Mouse (Mus musculus) liver, embryonic 14.5 days (tissue): ENCODE data around the gene Sh3pxd2b. TPM values are rescaled to one million over a fixed set of nuclear protein-coding genes. Genes with fewer than 3 reads are reported as not detected.

Experiments
- ATAC-seq: fragments of 200-750 bp; cut with Nextera tagmentation; 2 replicates; pipeline ENCODE4 v1.8.0; 2017; ENCODE audit warnings: moderate number of reproducible peaks, mild to moderate bottlenecking, moderate library complexity; ENCODE audit not compliant: insufficient read depth
- DNase-seq, 3 experiments: peaks; one replicate each; pipeline ENCODE4 v3.0.0-alpha.2; 2012 to 2013; ENCODE audit warnings: low read depth in 3 of 3, low spot score in 3 of 3
- H3K27ac ChIP-seq: fragments of 300-500 bp; sonication (generic); 2 replicates; pipeline ENCODE4 v1.5.1; 2014; ENCODE audit warnings: moderate library complexity, mild to moderate bottlenecking, control low read depth, inconsistent platforms
- H3K27me3 ChIP-seq: fragments of 300-500 bp; sonication (generic); 2 replicates; pipeline ENCODE4 v1.6.1; 2014; ENCODE audit warnings: mild to moderate bottlenecking, low read length, moderate library complexity; ENCODE audit not compliant: control insufficient read depth, insufficient read depth
- H3K36me3 ChIP-seq: fragments of 300-500 bp; sonication (generic); replicated peaks from 2 replicates; pipeline ENCODE4 v1.6.1; 2014; ENCODE audit warnings: low read depth; ENCODE audit not compliant: control insufficient read depth, insufficient read depth
- H3K4me1 ChIP-seq, 2 experiments: fragments of 200-500 bp in 1 of 2; fragments of 300-500 bp in 1 of 2; sonication (generic) in 1 of 2; replicated peaks; 2 replicates each; pipeline ENCODE4 v1.6.1; 2012 to 2014; ENCODE audit warnings: antibody characterized with exemption in 1 of 2, inconsistent platforms in 1 of 2, low read length in 1 of 2; ENCODE audit not compliant: control insufficient read depth in 2 of 2, insufficient read depth in 2 of 2
- H3K4me2 ChIP-seq: fragments of 300-500 bp; sonication (generic); 2 replicates; pipeline ENCODE4 v1.6.1; 2014; ENCODE audit warnings: low read depth, mild to moderate bottlenecking, control low read depth, moderate library complexity
- H3K4me3 ChIP-seq, 2 experiments: fragments of 200-500 bp in 1 of 2; fragments of 300-500 bp in 1 of 2; sonication (generic) in 1 of 2; 2 replicates each; pipeline ENCODE4 v1.5.1; 2012 to 2014; ENCODE audit warnings: low read depth in 2 of 2, low read length in 2 of 2, mild to moderate bottlenecking in 2 of 2, control low read depth in 1 of 2, inconsistent platforms in 1 of 2, moderate library complexity in 1 of 2; ENCODE audit not compliant: insufficient read depth in 1 of 2
- H3K9ac ChIP-seq: fragments of 300-500 bp; sonication (generic); replicated peaks from 2 replicates; pipeline ENCODE4 v1.6.1; 2014; ENCODE audit warnings: mild to moderate bottlenecking, control low read depth, moderate library complexity
- H3K9me3 ChIP-seq: fragments of 300-500 bp; sonication (generic); 2 replicates; pipeline ENCODE4 v1.6.1; 2016; ENCODE audit warnings: low read length, mixed read lengths; ENCODE audit not compliant: control insufficient read depth
- CTCF ChIP-seq: IDR thresholded peaks from 2 replicates; pipeline ENCODE4 v1.5.1; 2016; ENCODE audit warnings: antibody characterized with exemption, low read depth, control low read depth
- EP300 ChIP-seq: IDR thresholded peaks from 2 replicates; pipeline ENCODE4 v1.6.1; 2016; ENCODE audit warnings: antibody characterized with exemption, low read depth
- WGBS: fragments of 180-500 bp; shearing (Covaris S2); extraction: QIAGEN DNeasy Blood & Tissue Kit; methylation state at CpG from one replicate; pipeline ENCODE4 v1.1.7; 2014; ENCODE audit not compliant: insufficient replicate concordance; 5-methylcytosine and 5-hydroxymethylcytosine counted together
- polyA plus RNA-seq, 2 experiments: library from polyadenylated mRNA; depleted of rRNA in 1 of 2; stranded (reverse) in 1 of 2; unstranded in 1 of 2; fragments of >200 nt; fragmentation: Nextera tagmentation in 1 of 2; extraction: Ambion mirVana in 1 of 2; gene quantifications; 2 replicates each; pipeline versions ENCODE4 v1.2.1 to v1.2.3; 2012 to 2014

Sh3pxd2b gene
- polyA plus RNA-seq, 2 experiments = 0.83 to 0.89 TPM

GRCm38 (mm10) chr11:32376086-32376485, 28.5 kb downstream of the Sh3pxd2b start:
- DNase-seq (no peak), ATAC-seq (no peak)
- no peak overlapping the region for H3K9ac ChIP-seq
- no peak overlapping the region for H3K4me2 ChIP-seq
- no peaks in the 10 kb centered on the region for H3K27me3 ChIP-seq
- no peak overlapping the region for H3K4me3 ChIP-seq
- no peaks in the 10 kb centered on the region for H3K4me1 ChIP-seq
- WGBS = 68% methylated on average over 1 of the region's 1 CpGs
- TF ChIP-seq CTCF = no peak
- TF ChIP-seq EP300 = no peak
- no peaks in the 10 kb centered on the region for H3K36me3 ChIP-seq
- no peak overlapping the region for H3K27ac ChIP-seq
- H3K9me3 ChIP-seq = no peaks in the 10 kb centered on the region

GRCm38 (mm10) chr11:32379910-32380309, 32.3 kb downstream of the Sh3pxd2b start:
- H3K36me3 ChIP-seq = no peaks in the 10 kb centered on the region
- H3K4me3 ChIP-seq = no peak overlapping the region
- H3K9me3 ChIP-seq = no peaks in the 10 kb centered on the region
- H3K27ac ChIP-seq = no peak overlapping the region
- TF ChIP-seq EP300 (no peak), CTCF (no peak)
- H3K9ac ChIP-seq = no peak overlapping the region
- no peaks in the 10 kb centered on the region for H3K27me3 ChIP-seq
- DNase-seq = no peak
- H3K4me2 ChIP-seq = no peak overlapping the region
- ATAC-seq = no peak
- H3K4me1 ChIP-seq = 0 out of 4 replicates have a peak, but pooled peaks cover 0 to 2% of the 10 kb centered on the region in 2 experiments

GRCm38 (mm10) chr11:32383341-32384134, 35.9 kb downstream of the Sh3pxd2b start:
- DNase-seq (no peak), ATAC-seq (no peak)
- no peak overlapping the region for H3K4me3 ChIP-seq
- H3K4me1 ChIP-seq = peaks cover 0 to 14% of the 10 kb centered on the region in 2 experiments; a peak in 3 of 4 replicates
- no peaks in the 10 kb centered on the region for H3K27me3 ChIP-seq
- H3K9ac ChIP-seq = no peak overlapping the region
- H3K36me3 ChIP-seq = no peaks in the 10 kb centered on the region
- no peaks in the 10 kb centered on the region for H3K9me3 ChIP-seq
- WGBS = 52% methylated on average over 10 of the region's 10 CpGs
- no peak overlapping the region for H3K4me2 ChIP-seq
- H3K27ac ChIP-seq = no peak overlapping the region
- TF ChIP-seq CTCF = no peak

GRCm38 (mm10) chr11:32384135-32384801, 36.6 kb downstream of the Sh3pxd2b start:
- no peak overlapping the region for H3K4me2 ChIP-seq
- no peaks in the 10 kb centered on the region for H3K9me3 ChIP-seq
- ATAC-seq (no peak), DNase-seq (no peak)
- no peaks in the 10 kb centered on the region for H3K27me3 ChIP-seq
- TF ChIP-seq CTCF = no peak
- no peak for TF ChIP-seq EP300
- H3K36me3 ChIP-seq = no peaks in the 10 kb centered on the region
- WGBS = 48% methylated on average over 7 of the region's 7 CpGs
- no peak overlapping the region for H3K27ac ChIP-seq
- no peak overlapping the region for H3K4me3 ChIP-seq
- H3K4me1 ChIP-seq = peaks cover 0 to 14% of the 10 kb centered on the region in 2 experiments; a peak in 3 of 4 replicates
- no peak overlapping the region for H3K9ac ChIP-seq

GRCm38 (mm10) chr11:32386043-32386442, 38.4 kb downstream of the Sh3pxd2b start:
- Histone ChIP-seq H3K27ac (no peak overlapping the region), H3K9me3 (no peaks in the 10 kb centered on the region), H3K4me3 (no peak overlapping the region), H3K27me3 (no peaks in the 10 kb centered on the region), H3K9ac (no peak overlapping the region), H3K4me1 (peaks cover 0 to 14% of the 10 kb centered on the region in 2 experiments; a peak in 3 of 4 replicates), H3K4me2 (no peak overlapping the region), H3K36me3 (no peaks in the 10 kb centered on the region)
- DNase-seq (no peak), ATAC-seq (no peak)
- TF ChIP-seq EP300 (no peak), CTCF (no peak)
- 67% methylated on average over 2 of the region's 2 CpGs for WGBS
